Mouse (Mus musculus): ENCODE measurements at regions not wholly inside any gene's neighbourhood (a gene's known extent, or its start where the extent isn't known, plus 50 kb on each side); places are given as distances from the start of the nearest gene placed in this dataset.

DNA sequence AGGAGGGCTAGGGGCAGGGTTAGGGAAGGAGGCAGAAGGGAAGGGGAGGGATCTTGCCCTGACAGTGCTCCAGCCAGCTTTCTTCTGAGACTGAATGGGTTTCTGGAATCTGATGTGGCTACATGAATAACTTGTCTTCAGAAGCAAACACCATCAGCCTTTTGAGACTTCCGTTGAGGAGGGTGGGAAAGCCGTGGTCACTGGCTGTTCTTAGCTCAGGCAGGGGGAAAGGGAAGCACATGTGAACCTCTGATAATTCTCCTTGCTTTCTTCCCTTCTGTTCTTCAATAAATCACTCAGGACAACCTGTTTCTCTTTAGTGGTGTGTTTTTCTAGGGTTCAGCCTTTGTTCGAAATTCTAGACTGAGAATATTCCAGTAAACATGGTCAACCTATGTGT is 148.9 kb downstream of the Bcl11a start:
- DNase-seq (ENCODE audit: low spot score), result no peak
- TF ChIP-seq EP300 (IDR thresholded peaks at IDR 0.05) (no peak), CTCF (IDR thresholded peaks at IDR 0.05) (no peak)
- Histone ChIP-seq H3K27ac (ENCODE audit: low read length) (no peak overlapping the region), H3K4me2 (replicated peaks; ENCODE audit: low read depth, low read length) (no peak overlapping the region), H3K4me1 (ENCODE audit: insufficient read depth, low read depth, low read length) (no peaks in the 10 kb centered on the region), H3K9me3 (ENCODE audit: low read length) (no peaks in the 10 kb centered on the region), H3K4me3 (ENCODE audit: low read depth, low read length) (no peak overlapping the region), H3K9ac (replicated peaks; ENCODE audit: low read depth) (no peak overlapping the region), H3K27me3 (replicated peaks; ENCODE audit: insufficient read depth, low read length) (no peaks in the 10 kb centered on the region), H3K36me3 (ENCODE audit: insufficient read depth, low read length) (no peaks in the 10 kb centered on the region)
- WGBS, result 50% methylated on average over 3 of the region's 3 CpGs
- no peak for ATAC-seq

DNA sequence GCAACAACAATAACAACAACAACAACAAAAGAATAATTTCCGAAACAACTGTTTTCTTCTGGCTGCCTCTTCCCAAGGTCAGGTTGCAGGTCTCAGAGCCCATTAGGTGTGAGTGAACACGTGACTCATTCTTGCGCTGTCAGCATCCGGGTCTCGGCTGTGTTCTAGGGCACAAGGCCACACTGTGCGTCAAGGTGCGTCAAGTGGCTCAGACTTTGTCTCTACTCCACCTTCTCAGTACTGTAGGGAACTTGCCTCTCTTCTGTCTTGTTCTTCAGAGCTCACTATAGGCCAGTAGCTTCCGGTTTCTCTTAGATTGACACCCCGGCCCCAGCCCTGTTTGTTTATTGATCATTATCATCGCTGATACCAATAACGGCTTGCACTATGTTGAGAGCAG is 155.5 kb downstream of the Bcl11a start:
- TF ChIP-seq CTCF (IDR thresholded peaks at IDR 0.05) (no peak), EP300 (IDR thresholded peaks at IDR 0.05) (no peak)
- ATAC-seq, result no peak
- Histone ChIP-seq H3K9ac (replicated peaks; ENCODE audit: low read depth) (no peak overlapping the region), H3K27me3 (replicated peaks; ENCODE audit: insufficient read depth, low read length) (no peaks in the 10 kb centered on the region), H3K27ac (ENCODE audit: low read length) (no peak overlapping the region), H3K4me1 (ENCODE audit: insufficient read depth, low read depth, low read length) (no peaks in the 10 kb centered on the region), H3K4me3 (ENCODE audit: low read depth, low read length) (no peak overlapping the region), H3K4me2 (replicated peaks; ENCODE audit: low read depth, low read length) (no peak overlapping the region), H3K36me3 (ENCODE audit: insufficient read depth, low read length) (no peaks in the 10 kb centered on the region), H3K9me3 (ENCODE audit: low read length) (no peaks in the 10 kb centered on the region)
- DNase-seq (ENCODE audit: low spot score), result no peak
- WGBS, result 47% methylated on average over 11 of the region's 11 CpGs

DNA sequence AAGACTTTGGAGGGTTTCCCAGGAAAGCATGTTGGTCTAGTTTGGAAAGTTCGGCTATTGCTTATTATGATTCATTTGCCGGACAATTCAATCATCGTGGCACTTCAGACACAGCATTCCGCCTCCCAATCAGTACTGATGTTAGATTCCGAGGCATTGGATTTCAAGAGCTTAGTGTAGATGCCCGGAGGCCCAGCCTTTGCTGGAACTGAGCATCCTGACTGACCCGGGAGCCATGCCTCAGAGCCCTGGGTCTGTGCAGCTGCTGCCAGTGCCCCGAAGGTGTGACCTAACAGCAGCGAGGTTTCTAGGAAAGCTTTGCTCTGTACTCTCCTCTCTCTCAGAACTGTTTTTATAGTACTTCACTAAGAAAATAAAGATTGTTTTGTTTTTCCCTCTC is 156.0 kb downstream of the Bcl11a start:
- Histone ChIP-seq H3K4me2 (replicated peaks; ENCODE audit: low read depth, low read length) (no peak overlapping the region), H3K4me1 (ENCODE audit: insufficient read depth, low read depth, low read length) (no peaks in the 10 kb centered on the region), H3K27me3 (replicated peaks; ENCODE audit: insufficient read depth, low read length) (no peaks in the 10 kb centered on the region), H3K4me3 (ENCODE audit: low read depth, low read length) (no peak overlapping the region), H3K36me3 (ENCODE audit: insufficient read depth, low read length) (no peaks in the 10 kb centered on the region), H3K9ac (replicated peaks; ENCODE audit: low read depth) (no peak overlapping the region), H3K27ac (ENCODE audit: low read length) (no peak overlapping the region), H3K9me3 (ENCODE audit: low read length) (no peaks in the 10 kb centered on the region)
- TF ChIP-seq EP300 (IDR thresholded peaks at IDR 0.05), result no peak
- no peak for TF ChIP-seq CTCF (IDR thresholded peaks at IDR 0.05)
- no peak for ATAC-seq
- WGBS, result 32% methylated on average over 9 of the region's 9 CpGs
- no peak for DNase-seq (ENCODE audit: low spot score)

GRCm38 (mm10) chr11:24234422-24234821 is 156.6 kb downstream of the Bcl11a start:
- TF ChIP-seq EP300 (IDR thresholded peaks at IDR 0.05), result no peak
- no peak for TF ChIP-seq CTCF (IDR thresholded peaks at IDR 0.05)
- no peaks in the 10 kb centered on the region for H3K27me3 ChIP-seq (replicated peaks; ENCODE audit: insufficient read depth, low read length)
- H3K9ac ChIP-seq (replicated peaks; ENCODE audit: low read depth), result no peak overlapping the region
- 45% methylated on average over 3 of the region's 3 CpGs for whole genome bisulfite sequencing
- H3K27ac ChIP-seq (ENCODE audit: low read length), result no peak overlapping the region
- no peak overlapping the region for H3K4me3 ChIP-seq (ENCODE audit: low read depth, low read length)
- no peaks in the 10 kb centered on the region for H3K4me1 ChIP-seq (ENCODE audit: insufficient read depth, low read depth, low read length)
- no peak for ATAC-seq
- DNase-seq (ENCODE audit: low spot score), result no peak
- H3K9me3 ChIP-seq (ENCODE audit: low read length), result no peaks in the 10 kb centered on the region
- no peak overlapping the region for H3K4me2 ChIP-seq (replicated peaks; ENCODE audit: low read depth, low read length)
- no peaks in the 10 kb centered on the region for H3K36me3 ChIP-seq (ENCODE audit: insufficient read depth, low read length)

- Histone ChIP-seq H3K4me3 (ENCODE audit: low read depth, low read length) (no peak overlapping the region), H3K36me3 (ENCODE audit: insufficient read depth, low read length) (no peaks in the 10 kb centered on the region), H3K4me1 (ENCODE audit: insufficient read depth, low read depth, low read length) (no peaks in the 10 kb centered on the region), H3K9me3 (ENCODE audit: low read length) (no peaks in the 10 kb centered on the region), H3K27me3 (replicated peaks; ENCODE audit: insufficient read depth, low read length) (no peaks in the 10 kb centered on the region), H3K27ac (ENCODE audit: low read length) (no peak overlapping the region), H3K9ac (replicated peaks; ENCODE audit: low read depth) (no peak overlapping the region), H3K4me2 (replicated peaks; ENCODE audit: low read depth, low read length) (no peak overlapping the region)
- DNase-seq (ENCODE audit: low spot score) (no peak), ATAC-seq (no peak)
- WGBS, result 77% methylated on average over 4 of the region's 4 CpGs
- TF ChIP-seq CTCF (IDR thresholded peaks at IDR 0.05) (no peak), EP300 (IDR thresholded peaks at IDR 0.05) (no peak)
Observed at GRCm38 (mm10) chr11:24235326-24235725, 157.5 kb downstream of the Bcl11a start.

GRCm38 (mm10) chr11:24239631-24240030 is 161.8 kb downstream of the Bcl11a start:
- H3K9ac ChIP-seq (replicated peaks; ENCODE audit: low read depth), result no peak overlapping the region
- no peak for TF ChIP-seq CTCF (IDR thresholded peaks at IDR 0.05)
- TF ChIP-seq EP300 (IDR thresholded peaks at IDR 0.05), result no peak
- ATAC-seq (peak; percentile 72), DNase-seq (ENCODE audit: low spot score) (peak; percentile 41)
- WGBS, result 55% methylated on average over 6 of the region's 6 CpGs
- H3K27ac ChIP-seq (ENCODE audit: low read length), result no peak overlapping the region
- no peaks in the 10 kb centered on the region for H3K27me3 ChIP-seq (replicated peaks; ENCODE audit: insufficient read depth, low read length)
- no peaks in the 10 kb centered on the region for H3K4me1 ChIP-seq (ENCODE audit: insufficient read depth, low read depth, low read length)
- H3K9me3 ChIP-seq (ENCODE audit: low read length), result no peaks in the 10 kb centered on the region
- no peaks in the 10 kb centered on the region for H3K36me3 ChIP-seq (ENCODE audit: insufficient read depth, low read length)
- no peak overlapping the region for H3K4me3 ChIP-seq (ENCODE audit: low read depth, low read length)
- no peak overlapping the region for H3K4me2 ChIP-seq (replicated peaks; ENCODE audit: low read depth, low read length)

GRCm38 (mm10) chr11:24242096-24242495 is 164.2 kb downstream of the Bcl11a start:
- no peak overlapping the region for H3K9ac ChIP-seq (replicated peaks; ENCODE audit: low read depth)
- no peaks in the 10 kb centered on the region for H3K27me3 ChIP-seq (replicated peaks; ENCODE audit: insufficient read depth, low read length)
- DNase-seq (ENCODE audit: low spot score), result no peak
- no peak for TF ChIP-seq CTCF (IDR thresholded peaks at IDR 0.05)
- H3K4me1 ChIP-seq (ENCODE audit: insufficient read depth, low read depth, low read length), result no peaks in the 10 kb centered on the region
- no peaks in the 10 kb centered on the region for H3K36me3 ChIP-seq (ENCODE audit: insufficient read depth, low read length)
- no peaks in the 10 kb centered on the region for H3K9me3 ChIP-seq (ENCODE audit: low read length)
- WGBS, result 80% methylated on average over 4 of the region's 4 CpGs
- no peak overlapping the region for H3K27ac ChIP-seq (ENCODE audit: low read length)
- no peak overlapping the region for H3K4me2 ChIP-seq (replicated peaks; ENCODE audit: low read depth, low read length)
- no peak overlapping the region for H3K4me3 ChIP-seq (ENCODE audit: low read depth, low read length)
- no peak for ATAC-seq

All from lung, postnatal 0 days (tissue).